Comparison of ENCODE assay signal across 11 mouse cellular contexts in genomic region chr5:30593811-30594504, GRCm38 (mm10). TPM values are rescaled to one million over a fixed set of nuclear protein-coding genes. Genes with fewer than 3 reads are reported as not detected.
DNase-seq lines count a peak whose midpoint lies in the region; TF ChIP-seq lines count a peak whose summit lies in the region.
"Had no signal": no experiment of that assay in that cellular context is flagged by ENCODE, and none has a peak within 500 bp of the region (broad histone marks: within the 10 kb centered on the region; RNA-seq: fewer than 3 reads in every experiment).

No protein-coding gene starts in this region.

- 0 out of 2 replicates have a peak overlapping the region, but pooled peaks have one; percentile 7 for H3K27ac ChIP-seq in gastrocnemius, adult 2 months

- H3K4me3 ChIP-seq in gastrocnemius, adult 2 months, result no peak overlapping the region

- no peak for DNase-seq in gastrocnemius, adult 2 months
- DNase-seq in gastrocnemius, postnatal 25 days, result no peak
- peak; percentile 62 to 69 for DNase-seq in B cell, adult 2 months
- DNase-seq in heart, adult 8-10 months (ENCODE audit: low spot score), result peak; percentile 61
- peak; percentile 45 to 47 for DNase-seq in kidney, postnatal 36 days
- DNase-seq in right cerebral cortex, postnatal 10 days (ENCODE audit: low spot score in 2 of 2), result no peak
- no peak for DNase-seq in yolk sac, embryonic 10.5 days (ENCODE audit: low spot score)
- no peak for DNase-seq in thymus, postnatal 4 days
- DNase-seq: retina, postnatal 1 day had no signal

- no peak for TF ChIP-seq CTCF in gastrocnemius, adult 2 months (IDR thresholded peaks at IDR 0.05)

- intact Hi-C loops in gastrocnemius, adult 2 months (cut with DNase I), result no loop called here

RNA-seq across cellular contexts. Expression of gene Kcnk3, which starts 6.0 kb away (rescaled TPM):
- total RNA-seq in gastrocnemius, adult 2 months (2021), result under 1 TPM; 0.26 to 0.33 TPM
- 1 to 10 TPM in 1 of 2 experiments, under 1 TPM in 1; 0.20 to 1.4 TPM for total RNA-seq in gastrocnemius, postnatal 25 days (2021)
- 100 to 1,000 TPM; 268 to 282 (median 276) TPM for total RNA-seq in heart, adult 8-10 months (2022)

RNA-seq across cellular contexts. Expression of gene Cib4, which starts 48.3 kb away (rescaled TPM):
- total RNA-seq in gastrocnemius, adult 2 months (2021), result not detected
- not detected for total RNA-seq in gastrocnemius, postnatal 25 days (2021)
- not detected for total RNA-seq in heart, adult 8-10 months (2022)
- total RNA-seq: G1E; hematopoietic stem cell, adult 5-6 weeks had no signal

RNA-seq across cellular contexts. Expression of gene Slc35f6, which starts 53.8 kb away (rescaled TPM):
- total RNA-seq in gastrocnemius, adult 2 months (2021), result 10 to 100 TPM; 12.7 to 14.2 TPM
- total RNA-seq in gastrocnemius, postnatal 25 days (2021), result 10 to 100 TPM in 1 of 2 experiments, 1 to 10 TPM in 1; 9.5 to 12.0 TPM
- 10 to 100 TPM; 48.3 to 60.9 (median 54.9) TPM for total RNA-seq in heart, adult 8-10 months (2022)

Comparison
In these comparisons a context has a peak if more than half of its experiments do, and no peak if none do; other contexts are left out.
1. DNase-seq: peak in B cell, adult 2 months (2 of 2), heart, adult 8-10 months (single experiment) and kidney, postnatal 36 days (2 of 2); none in gastrocnemius, adult 2 months (single experiment), gastrocnemius, postnatal 25 days (single experiment), right cerebral cortex, postnatal 10 days (0 of 2), yolk sac, embryonic 10.5 days (single experiment) and thymus, postnatal 4 days (single experiment).
2. RNA of gene Kcnk3, which starts 6.0 kb away (total RNA-seq): 268 to 282 TPM in heart, adult 8-10 months; 0.20 to 1.4 TPM in gastrocnemius, postnatal 25 days and 0.26 to 0.33 TPM in gastrocnemius, adult 2 months; every median in the first group is over 100 times any median in the second.